Mouse (Mus musculus) ES-E14 (cell line): ENCODE results near the gene Man2c1. TPM values are rescaled to one million over a fixed set of nuclear protein-coding genes. Genes with fewer than 3 reads are reported as not detected.

Experiments used
- DNase-seq: peaks from one replicate; pipeline ENCODE4 v3.0.0-alpha.2; 2013; ENCODE audit warnings: low read depth, low spot score
- H3K27ac ChIP-seq: 2 replicates; pipeline ENCODE4 v1.5.1; 2012; ENCODE audit warnings: low read depth, mild to moderate bottlenecking, low read length, moderate library complexity, mixed read lengths; ENCODE audit not compliant: poor library complexity, insufficient read depth, severe bottlenecking
- H3K36me3 ChIP-seq: 2 replicates; pipeline ENCODE4 v1.6.1; 2012; ENCODE audit warnings: mild to moderate bottlenecking, low read length, moderate library complexity, mixed read lengths; ENCODE audit not compliant: control insufficient read depth, poor library complexity, insufficient read depth, severe bottlenecking
- H3K4me1 ChIP-seq, 2 experiments: fragments of 150-350 bp in 1 of 2; sonication (generic) in 1 of 2; 2 replicates each; pipeline ENCODE4 v1.6.1; 2012; ENCODE audit warnings: low read length in 2 of 2, mild to moderate bottlenecking in 1 of 2, mixed read lengths in 1 of 2; ENCODE audit not compliant: control insufficient read depth in 2 of 2, insufficient read depth in 2 of 2, poor library complexity in 1 of 2
- H3K4me3 ChIP-seq, 2 experiments: fragments of 150-350 bp in 1 of 2; sonication (generic) in 1 of 2; 2 replicates each; pipeline ENCODE4 v1.5.1; 2012; ENCODE audit warnings: low read length in 2 of 2, low read depth in 1 of 2, mild to moderate bottlenecking in 1 of 2, mixed read lengths in 1 of 2; ENCODE audit not compliant: insufficient read depth in 1 of 2, poor library complexity in 1 of 2, severe bottlenecking in 1 of 2
- H3K9ac ChIP-seq: 2 replicates; pipeline ENCODE4 v1.6.1; 2012; ENCODE audit warnings: low read depth, mild to moderate bottlenecking, low read length, mixed read lengths; ENCODE audit not compliant: poor library complexity, insufficient read depth, severe bottlenecking
- H3K9me3 ChIP-seq: fragments of 150-350 bp; sonication (generic); 2 replicates; pipeline ENCODE4 v1.6.1; 2012; ENCODE audit warnings: low read depth, mild to moderate bottlenecking, low read length; ENCODE audit not compliant: control insufficient read depth, insufficient read depth
- CHD2 ChIP-seq: IDR thresholded peaks from 2 replicates; pipeline ENCODE4 v1.6.1; 2014; ENCODE audit warnings: mild to moderate bottlenecking, low read depth, low read length, inconsistent platforms
- HCFC1 ChIP-seq: IDR thresholded peaks from 2 replicates; pipeline ENCODE4 v1.6.1; 2012; ENCODE audit warnings: low read length, inconsistent platforms, borderline replicate concordance; ENCODE audit not compliant: insufficient read depth
- MAFK ChIP-seq: IDR thresholded peaks from 2 replicates; pipeline ENCODE4 v1.6.1; 2014; ENCODE audit warnings: mild to moderate bottlenecking, low read depth, low read length, inconsistent platforms; ENCODE audit not compliant: insufficient read depth
- ZC3H11A ChIP-seq: IDR thresholded peaks from 2 replicates; pipeline ENCODE4 v1.6.1; 2012; ENCODE audit warnings: low read depth, mild to moderate bottlenecking, inconsistent platforms, low read length, borderline replicate concordance
- ZNF384 ChIP-seq: IDR thresholded peaks from 2 replicates; pipeline ENCODE4 v1.6.1; 2012; ENCODE audit warnings: low read depth, low read length, inconsistent platforms
- in situ Hi-C, 2 experiments: fragments of 600-800 bp; cut with MboI; formaldehyde crosslinking; loops; one replicate each; pipeline ENCODE4 v1.15.1; 2025; ENCODE audit warnings: low sequenced_read_pairs in 2 of 2, inconsistent platforms in 1 of 2; ENCODE audit not compliant: unreplicated experiment in 2 of 2
- total RNA-seq: library from RNA; depleted of rRNA; stranded (reverse); fragments of 300-350 nt; gene quantifications from 2 replicates; pipeline ENCODE4 v1.2.3, GENCODE M21; 2012

The Man2c1 gene
- total RNA-seq, 1 experiment, result 122 TPM

GRCm38 (mm10) chr9:57158506-57158905 lies 28.0 kb downstream of the Man2c1 start:
- no peak for DNase-seq

DNA sequence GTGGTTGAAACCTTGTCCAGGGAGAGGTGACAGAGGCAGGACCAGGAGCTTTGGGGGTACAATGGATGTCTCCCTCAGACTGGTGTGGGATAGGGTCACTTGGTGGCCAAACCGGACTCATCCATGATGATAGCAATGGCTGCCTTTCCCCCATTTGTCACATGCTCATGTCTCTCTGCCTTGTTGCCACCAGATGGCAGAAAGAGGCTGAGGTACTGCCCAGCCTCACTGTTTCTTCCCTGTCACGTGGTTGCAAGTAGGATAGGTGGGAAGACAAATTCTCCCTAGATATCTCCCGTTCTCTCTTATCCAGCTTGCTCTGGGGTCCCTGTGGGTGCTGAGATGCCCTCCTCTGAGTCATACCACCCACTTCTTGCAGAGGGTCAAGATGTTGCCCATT lies 32.0 kb downstream of the Man2c1 start:
- Histone ChIP-seq H3K9me3 (no peaks in the 10 kb centered on the region), H3K27ac (no peak overlapping the region), H3K4me3 (no peak overlapping the region), H3K36me3 (no peaks in the 10 kb centered on the region), H3K9ac (no peak overlapping the region; the same call in 1 of the 2 replicates), H3K4me1 (peaks cover 10 to 21% of the 10 kb centered on the region in 2 experiments; a peak in 3 of 4 replicates)
- no peak for DNase-seq
- in situ Hi-C loops, result no loop called here
- TF ChIP-seq ZC3H11A (peak; percentile 82), MAFK (no peak)

More at GRCm38 (mm10) chr9:57158506-57158905, 28.0 kb downstream of the Man2c1 start:
- no peaks in the 10 kb centered on the region for H3K9me3 ChIP-seq
- in situ Hi-C loops, result no loop called here
- TF ChIP-seq MAFK, result no peak
- TF ChIP-seq CHD2, result no peak
- no peak for TF ChIP-seq HCFC1
- no peak for TF ChIP-seq ZC3H11A
- TF ChIP-seq ZNF384, result no peak
- peaks cover 5 to 19% of the 10 kb centered on the region in 2 experiments; a peak in 2 of 4 replicates for H3K4me1 ChIP-seq
- H3K9ac ChIP-seq, result peak overlapping the region; percentile 15; the same call in 1 of the 2 replicates
- peaks cover 7% of the 10 kb centered on the region for H3K36me3 ChIP-seq
- no peak overlapping the region for H3K27ac ChIP-seq
- peak overlapping the region; percentile 85 to 89 for H3K4me3 ChIP-seq

GRCm38 (mm10) chr9:57163137-57163536 lies 32.6 kb downstream of the Man2c1 start:
- no peak for TF ChIP-seq ZNF384
- no peak for TF ChIP-seq CHD2
- TF ChIP-seq MAFK, result no peak
- no peak for TF ChIP-seq ZC3H11A
- TF ChIP-seq HCFC1, result no peak
- in situ Hi-C loops, result no loop called here
- peaks cover 9 to 21% of the 10 kb centered on the region in 2 experiments; a peak in 3 of 4 replicates for H3K4me1 ChIP-seq
- no peak overlapping the region for H3K27ac ChIP-seq
- H3K4me3 ChIP-seq, result no peak overlapping the region
- H3K9me3 ChIP-seq, result no peaks in the 10 kb centered on the region
- H3K36me3 ChIP-seq, result no peaks in the 10 kb centered on the region
- no peak overlapping the region for H3K9ac ChIP-seq
- peak; percentile 80 for DNase-seq

GRCm38 (mm10) chr9:57166173-57166572 lies 35.7 kb downstream of the Man2c1 start:
- DNase-seq, result no peak
- Histone ChIP-seq H3K36me3 (no peaks in the 10 kb centered on the region), H3K9me3 (no peaks in the 10 kb centered on the region), H3K27ac (peak overlapping the region; percentile 63; the same call in 1 of the 2 replicates), H3K9ac (no peak overlapping the region), H3K4me1 (peaks cover 11 to 21% of the 10 kb centered on the region in 2 experiments; a peak in 2 of 4 replicates), H3K4me3 (no peak overlapping the region)
- TF ChIP-seq MAFK (no peak), ZC3H11A (no peak), CHD2 (no peak), ZNF384 (no peak), HCFC1 (no peak)
- in situ Hi-C loops, result no loop called here

- Histone ChIP-seq H3K36me3 (no peaks in the 10 kb centered on the region), H3K27ac (no peak overlapping the region), H3K4me3 (no peak overlapping the region), H3K4me1 (peaks cover 8 to 11% of the 10 kb centered on the region in 2 experiments; a peak in 2 of 4 replicates), H3K9ac (no peak overlapping the region), H3K9me3 (no peaks in the 10 kb centered on the region)
- TF ChIP-seq CHD2, result no peak
- TF ChIP-seq ZNF384, result no peak
- TF ChIP-seq ZC3H11A, result no peak
- TF ChIP-seq HCFC1, result no peak
- no peak for TF ChIP-seq MAFK
- no peak for DNase-seq
- in situ Hi-C loops, result no loop called here
Observed at GRCm38 (mm10) chr9:57168411-57168810, 37.9 kb downstream of the Man2c1 start.
